Mouse (Mus musculus) layer of hippocampus, postnatal 36 days (tissue): Measurements from ENCODE around the gene Dsn1. TPM values are rescaled to one million over a fixed set of nuclear protein-coding genes. Genes with fewer than 3 reads are reported as not detected.

Experiments used
- DNase-seq, 2 experiments: peaks; one replicate each; pipeline ENCODE4 v3.0.0; 2022
- total RNA-seq, 2 experiments: library from RNA; stranded (reverse); gene quantifications; 2 replicates each; pipeline ENCODE4 v1.2.3; 2021

The Dsn1 gene
- total RNA-seq, 2 experiments from 2014 or later = 3.3 to 5.5 TPM

- DNase-seq = no peak
Observed at GRCm38 (mm10) chr2:156967388-156967787, 39.6 kb downstream of the Dsn1 start.

GRCm38 (mm10) chr2:156963891-156964290 lies 43.1 kb downstream of the Dsn1 start:
- no peak for DNase-seq

DNA sequence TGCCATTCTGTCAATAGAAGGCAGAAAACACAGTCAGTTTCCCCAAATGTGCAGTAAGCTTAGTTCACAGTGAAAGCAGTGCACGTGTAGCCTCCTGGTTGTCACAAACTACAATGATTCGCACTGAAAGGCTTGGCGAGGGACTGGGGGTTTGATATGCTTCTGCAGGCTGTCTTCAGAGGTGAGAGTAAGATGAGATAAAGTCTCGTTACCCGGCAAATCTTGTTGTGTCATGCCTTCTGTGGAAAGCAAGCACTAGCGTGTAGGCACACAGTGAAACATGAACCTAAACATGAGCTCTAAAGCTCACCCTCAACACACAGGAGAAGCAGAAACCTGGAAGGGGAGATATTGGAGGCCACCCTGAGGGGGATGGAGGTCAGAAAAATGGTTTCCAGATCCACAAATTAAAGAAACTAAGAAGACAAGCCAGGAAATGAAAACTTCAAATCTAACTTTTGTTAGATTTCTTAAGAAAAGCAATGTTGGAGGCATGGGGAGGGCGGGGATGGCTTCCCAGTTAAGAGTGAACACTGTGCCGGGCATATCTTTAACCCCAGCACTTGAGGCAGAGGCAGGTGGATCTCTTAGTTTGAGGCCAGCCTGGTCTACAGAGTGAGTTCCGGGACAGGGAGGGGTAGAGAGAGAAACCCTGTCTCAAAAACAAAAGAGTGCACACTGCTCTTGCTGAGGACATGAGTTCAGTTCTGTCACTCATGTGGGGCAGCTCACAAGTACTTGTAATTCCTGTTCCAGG lies 48.3 kb downstream of the Dsn1 start:
- DNase-seq = no peak

- no peak for DNase-seq
Observed at GRCm38 (mm10) chr2:156957035-156957434, 49.9 kb downstream of the Dsn1 start.

DNA sequence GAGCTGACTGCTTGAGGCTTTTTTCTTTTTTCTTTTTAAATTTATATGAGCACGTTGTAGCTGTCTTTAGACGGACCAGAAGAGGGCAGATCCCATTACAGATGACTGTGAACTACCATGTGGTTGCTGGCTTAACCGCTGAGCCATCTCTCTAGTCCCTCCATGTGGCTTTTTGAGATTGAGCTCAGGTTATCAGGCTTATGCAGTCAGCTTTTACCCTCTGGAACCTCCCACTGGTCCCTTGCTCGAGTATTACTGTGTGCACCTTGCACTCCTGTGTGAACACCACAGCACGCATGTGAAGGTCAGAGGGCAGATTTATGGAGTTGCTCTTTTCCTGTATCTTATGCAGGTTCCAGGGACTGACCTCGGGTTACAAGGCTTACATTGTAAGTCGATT lies 50.6 kb downstream of the Dsn1 start:
- no peak for DNase-seq

DNA sequence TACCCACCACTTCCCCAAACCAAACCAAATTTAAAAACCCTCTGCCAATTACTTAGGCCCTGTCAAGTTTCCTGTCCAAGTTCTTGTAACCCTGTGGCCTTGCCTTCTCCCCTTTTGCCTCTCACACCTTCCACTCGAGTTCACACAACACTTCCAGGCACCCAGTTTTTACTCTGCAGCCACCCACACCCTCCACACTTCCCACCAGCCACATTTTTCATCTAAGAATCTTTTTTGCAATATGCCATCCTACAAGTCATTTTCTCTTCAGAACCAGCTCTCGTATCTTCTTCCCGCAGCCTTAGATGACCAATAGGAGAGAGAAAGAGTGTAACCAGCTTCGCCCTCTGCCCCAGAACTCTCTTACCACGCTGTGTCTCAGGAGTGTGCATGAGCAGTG lies 52.5 kb downstream of the Dsn1 start:
- no peak for DNase-seq

GRCm38 (mm10) chr2:156951301-156952094 lies 55.5 kb downstream of the Dsn1 start:
- DNase-seq = no peak

GRCm38 (mm10) chr2:156950816-156951215 lies 56.1 kb downstream of the Dsn1 start:
- DNase-seq = no peak

Other genes with a start within 250 kb of the Dsn1 start
- 10 to 100 TPM; 16.3 to 17.0 TPM for gene Myl9, start 231.7 kb downstream of the Dsn1 start, total RNA-seq
- 1 to 10 TPM; 1.2 to 1.3 TPM for gene Tgif2, start 167.1 kb downstream of the Dsn1 start, total RNA-seq
- gene 4930518I15Rik, start 149.2 kb downstream of the Dsn1 start, total RNA-seq = 1 to 10 TPM; 3.4 TPM
- gene Rab5if, start 144.0 kb downstream of the Dsn1 start, total RNA-seq = 100 to 1,000 TPM; 103 to 108 TPM
- gene Sla2, start 120.0 kb downstream of the Dsn1 start, total RNA-seq = under 1 TPM; 0.25 to 0.50 TPM
- 100 to 1,000 TPM; 415 to 419 TPM for gene Ndrg3, start 15.1 kb downstream of the Dsn1 start, total RNA-seq
- gene Soga1, start 72.1 kb upstream of the Dsn1 start, total RNA-seq = 10 to 100 TPM; 37.4 to 37.6 TPM
- not detected for gene Tldc2, start 79.9 kb upstream of the Dsn1 start, total RNA-seq
- 10 to 100 TPM; 15.8 to 16.0 TPM for gene Samhd1, start 128.1 kb upstream of the Dsn1 start, total RNA-seq
- 1 to 10 TPM; 1.7 to 1.8 TPM for gene Rbl1, start 197.4 kb upstream of the Dsn1 start, total RNA-seq